Mouse (Mus musculus) kidney, postnatal 25 days (tissue): ENCODE data around the gene Dnttip1.
A peak's percentile ranks its signal among the peaks of the same experiment; 100 is the strongest.
"Not testable (repeated sequence)": the region's sequence is repeated elsewhere in the genome, so short reads cannot be mapped to it uniquely, and the experiment has no call there.

Experiments
- DNase-seq, 2 experiments: peaks; one replicate each; pipeline ENCODE4 v3.0.0; 2021; ENCODE audit warnings: mixed read lengths in 2 of 2

Gene Dnttip1

DNA sequence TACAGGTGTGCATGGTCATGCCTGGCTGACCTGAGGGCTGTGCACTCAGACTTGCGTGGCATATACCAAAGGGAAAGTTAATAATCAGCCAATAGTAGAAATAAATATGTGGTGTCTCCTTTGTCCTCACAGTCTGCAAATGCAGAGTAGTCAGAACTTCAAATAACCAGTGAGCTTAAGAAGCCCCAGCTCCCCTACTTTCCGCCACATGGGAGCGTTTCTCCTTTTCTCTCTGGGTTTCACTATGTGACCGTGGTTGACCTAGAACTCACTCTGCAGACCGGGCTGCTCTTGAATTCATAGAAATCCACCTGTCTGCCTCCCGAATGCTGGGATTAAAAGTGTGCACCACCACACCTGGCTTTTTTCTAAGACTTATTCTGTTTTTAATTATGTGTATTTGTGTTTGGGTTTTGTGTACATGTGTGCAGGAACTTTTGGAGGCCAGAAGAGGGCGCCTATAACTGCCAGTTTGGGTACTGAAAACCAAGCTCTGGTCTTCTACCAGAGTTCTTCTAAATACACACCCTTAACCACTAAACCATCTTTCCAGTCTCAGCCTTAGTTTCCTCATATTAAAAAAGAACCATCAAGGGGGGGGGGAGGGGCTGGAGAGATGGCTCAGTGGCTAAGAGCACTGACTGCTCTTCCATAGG lies 38.3 kb downstream of the Dnttip1 start:
- no peak for DNase-seq

DNA sequence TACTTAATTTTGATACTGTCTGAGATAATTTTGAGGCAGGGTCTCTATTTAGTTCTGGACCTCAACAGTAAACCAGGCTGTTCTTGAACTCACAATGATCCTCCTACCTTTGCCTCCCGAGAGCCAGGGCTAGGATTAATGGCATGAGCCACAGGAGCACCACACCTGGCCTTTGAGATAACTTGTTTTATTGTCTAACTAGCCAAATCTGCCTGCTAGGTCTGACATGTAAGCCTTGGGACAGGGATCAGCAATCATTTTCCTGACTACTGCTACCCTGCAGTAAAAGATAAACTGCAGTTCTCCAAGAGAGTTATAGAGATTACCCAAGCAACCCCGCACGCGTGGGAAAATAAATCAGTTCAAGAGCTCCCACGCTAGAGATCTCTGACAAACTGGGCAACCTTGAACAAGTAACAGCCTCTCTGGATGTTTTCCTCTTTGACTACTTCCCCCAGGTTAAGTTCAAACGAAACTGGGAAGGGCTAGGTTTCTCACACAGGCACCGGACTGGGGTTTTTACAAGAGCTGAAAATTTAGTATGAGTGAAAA lies 39.2 kb downstream of the Dnttip1 start:
- DNase-seq = no peak

DNA sequence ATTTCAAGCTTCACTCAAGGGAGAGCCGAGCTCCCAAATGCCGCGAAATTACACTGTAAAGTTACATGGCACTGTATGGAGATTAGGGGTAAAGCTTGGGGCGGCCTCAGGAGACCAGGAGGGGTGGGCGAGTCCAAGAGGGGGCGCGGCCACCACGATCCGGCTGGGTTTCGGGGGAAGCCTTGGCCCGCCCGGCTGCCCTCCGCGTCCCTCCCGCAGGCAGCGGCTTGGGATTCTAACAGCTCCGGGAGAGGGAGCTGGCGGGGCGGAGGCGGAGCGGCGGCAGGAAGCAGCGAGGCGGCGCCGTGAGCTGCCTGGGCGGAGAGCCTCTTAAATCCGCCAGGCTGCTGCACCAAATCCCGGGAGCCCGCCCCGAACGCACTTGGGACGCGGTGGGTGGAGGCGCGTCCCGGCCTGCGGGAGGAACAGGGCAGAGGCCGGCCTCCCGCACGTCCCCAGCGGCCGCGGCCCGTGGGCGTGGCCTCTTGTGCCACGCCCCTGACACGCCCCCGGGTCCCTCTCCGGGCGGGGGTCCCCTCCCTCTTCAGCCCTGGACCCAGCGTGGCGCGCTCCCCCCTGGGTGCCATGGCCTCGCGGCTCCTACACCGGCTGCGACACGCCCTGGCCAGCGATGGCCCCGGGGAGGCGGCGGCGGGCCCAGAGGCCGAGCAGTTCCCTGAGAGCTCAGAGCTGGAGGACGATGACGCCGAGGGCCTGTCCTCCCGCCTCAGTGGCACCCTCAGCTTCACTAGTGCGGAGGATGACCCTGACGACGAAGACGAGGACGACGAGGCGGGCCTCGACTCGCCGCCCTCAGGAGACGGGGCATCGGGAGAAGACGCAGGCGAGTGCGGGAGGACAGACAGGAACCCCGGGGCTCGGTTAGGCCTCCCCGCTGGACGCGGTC lies 40.0 kb downstream of the Dnttip1 start, which contains the start of gene Snx21:
Snx21 (plus strand) TSS at position 343 of the 907 bp plus-strand sequence.
- DNase-seq = peak; percentile 93 to 98

- no peak for DNase-seq
These were observed 40.7 kb downstream of the Dnttip1 start for GRCm38 (mm10) chr2:164786388-164786885.

- no peak for DNase-seq
These were observed 41.2 kb downstream of the Dnttip1 start for GRCm38 (mm10) chr2:164787032-164787431.

DNA sequence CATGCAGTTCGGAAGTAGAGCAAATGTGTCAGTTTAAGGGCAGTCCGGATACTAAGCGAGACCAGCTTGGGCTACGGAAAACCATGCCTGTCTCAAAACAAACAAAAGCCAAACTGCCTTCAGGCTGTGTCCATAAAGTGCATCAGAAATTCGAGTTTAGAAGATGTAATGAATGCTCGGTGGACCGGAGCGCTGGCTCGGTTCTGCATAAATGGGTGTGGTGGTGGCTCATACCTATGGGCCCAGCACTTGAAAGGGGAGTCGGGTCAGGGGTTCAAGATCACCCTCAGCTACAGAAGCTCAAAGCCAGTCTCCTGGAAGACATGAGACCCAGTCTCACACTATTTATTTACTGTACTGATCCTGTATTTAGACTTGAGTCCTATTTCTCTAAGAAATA lies 42.0 kb downstream of the Dnttip1 start:
- no peak for DNase-seq

GRCm38 (mm10) chr2:164788411-164788810 lies 42.6 kb downstream of the Dnttip1 start:
- DNase-seq = no peak

GRCm38 (mm10) chr2:164790451-164790850 lies 44.7 kb downstream of the Dnttip1 start:
- peak in 1 of 2 experiments; percentile 65 for DNase-seq

DNA sequence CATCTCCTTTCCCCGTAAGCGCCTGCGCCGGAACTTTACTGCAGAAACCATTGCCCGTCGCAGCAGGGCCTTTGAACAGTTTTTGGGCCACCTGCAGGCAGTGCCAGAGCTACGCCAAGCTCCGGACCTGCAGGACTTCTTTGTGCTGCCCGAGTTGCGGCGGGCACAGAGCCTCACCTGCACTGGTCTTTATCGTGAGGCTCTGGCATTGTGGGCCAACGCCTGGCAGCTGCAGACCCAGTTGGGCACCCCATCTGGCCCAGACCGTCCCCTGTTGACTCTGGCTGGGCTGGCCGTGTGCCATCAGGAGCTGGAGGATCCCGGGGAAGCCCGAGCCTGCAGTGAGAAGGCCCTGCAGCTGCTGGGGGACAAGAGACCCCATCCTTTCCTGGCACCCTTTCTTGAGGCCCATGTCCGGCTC lies 46.1 kb downstream of the Dnttip1 start:
- peak in 1 of 2 experiments; percentile 50 for DNase-seq

- peak in 1 of 2 experiments; percentile 33 for DNase-seq
These were observed 46.8 kb downstream of the Dnttip1 start for GRCm38 (mm10) chr2:164792400-164793190.

- peak; percentile 77 for DNase-seq
These were observed 47.5 kb downstream of the Dnttip1 start for GRCm38 (mm10) chr2:164793236-164793635.

DNA sequence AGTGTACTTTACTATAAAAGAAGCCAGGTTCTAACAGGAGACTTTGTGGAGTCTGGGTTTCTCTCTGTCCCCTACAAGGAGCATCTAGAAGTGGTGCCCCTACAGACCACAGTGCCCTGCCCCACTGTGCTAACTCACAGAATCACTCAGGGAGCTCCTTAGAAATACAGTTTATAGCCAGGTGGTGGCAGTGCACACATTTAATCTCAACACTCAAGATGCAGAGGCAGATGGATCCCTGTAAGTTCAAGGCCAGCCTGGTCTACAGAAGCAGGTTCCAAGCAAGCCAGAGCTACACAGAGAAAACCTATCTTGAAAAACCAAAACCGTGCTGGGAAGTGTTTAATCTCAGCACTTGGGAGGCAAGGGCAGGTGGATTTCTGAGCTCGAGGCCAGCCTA lies 48.0 kb downstream of the Dnttip1 start:
- DNase-seq = no peak

DNA sequence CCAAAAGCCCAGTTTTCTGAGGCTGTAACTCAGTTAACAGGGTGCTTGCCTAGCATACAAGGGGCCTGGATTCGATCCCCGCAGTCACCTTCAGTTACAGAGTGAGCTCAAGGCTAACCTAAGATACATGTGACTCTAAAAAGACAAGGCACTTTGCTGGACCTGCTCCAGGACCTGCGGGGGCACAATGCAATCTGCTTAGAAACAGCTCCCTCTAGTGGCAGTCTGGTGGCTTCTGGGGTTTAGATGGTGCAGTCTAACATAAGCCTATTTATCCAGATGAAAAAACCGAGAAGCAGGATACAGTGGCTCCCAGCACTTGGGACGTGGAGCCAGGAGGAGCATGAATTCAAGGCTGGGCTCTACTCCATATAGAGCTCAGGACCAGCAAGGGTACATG lies 48.5 kb downstream of the Dnttip1 start:
- peak; percentile 91 to 96 for DNase-seq

- DNase-seq = no peak
These were observed 50.1 kb downstream of the Dnttip1 start for GRCm38 (mm10) chr2:164795868-164796267.

- not testable (repeated sequence) for DNase-seq
These were observed 52.8 kb downstream of the Dnttip1 start for GRCm38 (mm10) chr2:164798554-164798953.

GRCm38 (mm10) chr2:164800252-164801004 lies 54.6 kb downstream of the Dnttip1 start:
- peak; percentile 39 to 56 for DNase-seq

- peak in 1 of 2 experiments; percentile 73 for DNase-seq
These were observed 57.6 kb downstream of the Dnttip1 start for GRCm38 (mm10) chr2:164803201-164803920.

DNA sequence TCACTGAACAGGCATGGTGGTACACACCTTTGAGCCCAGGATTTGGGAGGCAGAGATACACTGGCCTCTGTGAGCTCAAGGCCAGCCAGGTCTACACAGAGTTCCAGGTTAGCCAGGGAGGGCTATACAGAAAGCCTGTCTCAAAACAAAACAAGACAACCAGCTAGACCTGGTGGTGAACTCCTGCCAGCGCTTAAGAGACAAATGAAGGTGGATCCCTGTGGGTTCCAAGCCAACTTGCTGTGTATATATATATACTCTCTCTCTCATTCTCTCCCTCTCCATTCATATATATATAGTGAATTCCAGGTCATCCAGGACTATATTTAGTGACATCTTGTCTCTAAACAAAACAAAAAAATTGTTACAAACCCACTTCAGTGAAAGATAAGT lies 58.1 kb downstream of the Dnttip1 start:
- DNase-seq = no peak

DNA sequence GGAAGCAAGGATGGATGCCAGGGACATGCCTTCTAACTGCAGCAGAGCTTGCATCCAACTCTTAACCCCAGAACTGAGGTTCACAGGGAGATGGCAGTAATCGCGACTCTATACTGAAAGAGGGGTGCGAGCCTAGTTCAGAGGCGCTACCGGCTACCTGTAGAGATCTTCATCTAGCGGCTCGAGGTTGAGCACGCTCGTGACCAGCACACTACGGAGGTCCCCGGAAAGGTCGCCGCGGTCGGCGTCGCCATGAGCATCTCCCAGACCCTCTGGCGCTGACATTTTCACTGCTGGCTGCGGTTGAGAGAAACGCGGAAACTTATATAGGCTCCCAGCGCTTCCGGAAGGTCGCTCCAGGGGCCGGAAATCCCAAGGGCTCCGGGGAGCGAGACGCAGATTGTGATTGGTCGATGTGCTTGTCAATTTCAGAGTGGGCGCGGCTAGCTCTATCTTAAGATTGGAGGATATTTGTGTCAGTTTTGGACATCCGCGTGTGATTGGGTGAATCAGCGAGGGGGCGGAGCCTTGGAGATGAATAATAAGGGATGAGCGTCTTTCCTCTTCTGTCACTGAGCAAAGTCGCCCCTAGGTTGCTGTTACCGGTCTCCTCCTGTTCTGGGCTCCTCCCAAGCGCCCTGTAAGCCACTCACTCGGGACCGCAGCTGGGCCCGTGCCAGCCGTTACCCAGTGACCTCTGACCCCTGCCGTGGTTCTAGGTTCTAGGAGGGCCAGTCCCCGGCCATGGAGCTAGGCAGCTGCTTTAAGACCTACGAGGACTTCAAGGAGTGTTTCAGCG lies 58.9 kb downstream of the Dnttip1 start, which contains the start of the genes Acot8 and Zswim3:
Acot8 (minus strand) TSS at position 350 of the 799 bp plus-strand sequence.
Zswim3 (plus strand) TSS at position 566 of the 799 bp plus-strand sequence.
- DNase-seq = peak; percentile 98

- DNase-seq = no peak
These were observed 59.5 kb downstream of the Dnttip1 start for GRCm38 (mm10) chr2:164805332-164805718.
